Mouse (Mus musculus): ENCODE data around the gene Gm11627. TPM values are rescaled to one million over a fixed set of nuclear protein-coding genes. Genes with fewer than 3 reads are reported as not detected.

The Gm11627 gene
- not detected in 2 replicates for total RNA-seq (2014; rRNA removed)
- not detected in 2 replicates for polyA plus RNA-seq (2012; rRNA removed)

- TF ChIP-seq POLR2A (IDR thresholded peaks at IDR 0.05; ENCODE audit: extremely low read depth, insufficient read depth, low read length) (no peak), CTCF (IDR thresholded peaks at IDR 0.05; ENCODE audit: low read depth, low read length) (no peak)
- 29% methylated on average over 23 of the region's 23 CpGs for WGBS
- no peaks in the 10 kb centered on the region for H3K27me3 ChIP-seq (ENCODE audit: control insufficient read depth, insufficient read depth, low read length)
- no peaks in the 10 kb centered on the region for H3K36me3 ChIP-seq (ENCODE audit: control insufficient read depth, insufficient read depth, low read length)
- H3K9ac ChIP-seq (ENCODE audit: low read depth, low read length) = peak within 1 kb of the TSS; percentile 52
- peaks cover 1% of the 10 kb centered on the region; the same call in 1 of the 2 replicates for H3K4me1 ChIP-seq (ENCODE audit: control insufficient read depth, insufficient read depth, low read length)
- no peaks in the 10 kb centered on the region for H3K79me2 ChIP-seq (ENCODE audit: control insufficient read depth, insufficient read depth, low read length)
- H3K27ac ChIP-seq (replicated peaks; ENCODE audit: insufficient read depth, low read depth, low read length) = no peak within 1 kb of the TSS
- peak within 1 kb of the TSS; percentile 33; the same call in 1 of the 2 replicates for H3K4me3 ChIP-seq (ENCODE audit: insufficient read depth, low read depth, low read length)
- DNase-seq (ENCODE audit: extremely low read depth, low read depth, low spot score) = no peak
Measured at GRCm38 (mm10) chr11:102579165-102580033, at the start of gene Gm11627. Gm11627 (minus strand) TSS chr11:102579461.

DNA sequence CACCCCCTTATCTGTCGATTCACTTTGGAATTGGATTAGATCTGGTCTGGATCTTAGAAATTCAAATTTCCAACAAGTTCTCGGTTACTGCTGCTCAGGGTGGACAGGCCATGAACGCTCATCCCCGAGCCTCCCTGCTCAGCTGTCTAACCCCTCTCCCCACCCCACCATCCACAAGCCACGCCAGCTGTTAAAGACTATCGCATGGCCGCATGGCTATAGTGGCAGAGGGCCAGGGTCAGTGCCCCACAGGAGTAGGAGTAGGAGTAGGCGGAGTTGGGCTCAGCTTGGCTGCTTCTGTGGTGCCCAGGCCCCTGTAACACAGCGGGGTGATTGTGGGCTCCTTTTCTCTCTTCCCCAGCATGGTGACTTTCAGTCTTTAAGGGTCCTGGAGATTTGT is 49.3 kb upstream of the Gm11627 start:
- Histone ChIP-seq H3K36me3 (ENCODE audit: control insufficient read depth, insufficient read depth, low read length) (no peaks in the 10 kb centered on the region), H3K79me2 (ENCODE audit: control insufficient read depth, insufficient read depth, low read length) (no peaks in the 10 kb centered on the region), H3K27me3 (ENCODE audit: control insufficient read depth, insufficient read depth, low read length) (no peaks in the 10 kb centered on the region), H3K9ac (ENCODE audit: low read depth, low read length) (no peak overlapping the region), H3K4me1 (ENCODE audit: control insufficient read depth, insufficient read depth, low read length) (no peaks in the 10 kb centered on the region), H3K4me3 (ENCODE audit: insufficient read depth, low read depth, low read length) (no peak overlapping the region), H3K27ac (replicated peaks; ENCODE audit: insufficient read depth, low read depth, low read length) (no peak overlapping the region)
- DNase-seq (ENCODE audit: extremely low read depth, low read depth, low spot score) = no peak
- TF ChIP-seq POLR2A (IDR thresholded peaks at IDR 0.05; ENCODE audit: extremely low read depth, insufficient read depth, low read length) (no peak), CTCF (IDR thresholded peaks at IDR 0.05; ENCODE audit: low read depth, low read length) (no peak)
- WGBS = 82% methylated on average over 9 of the region's 9 CpGs

- Histone ChIP-seq H3K4me1 (ENCODE audit: control insufficient read depth, insufficient read depth, low read length) (no peaks in the 10 kb centered on the region), H3K36me3 (ENCODE audit: control insufficient read depth, insufficient read depth, low read length) (no peaks in the 10 kb centered on the region), H3K27me3 (ENCODE audit: control insufficient read depth, insufficient read depth, low read length) (no peaks in the 10 kb centered on the region), H3K9ac (ENCODE audit: low read depth, low read length) (no peak overlapping the region), H3K27ac (replicated peaks; ENCODE audit: insufficient read depth, low read depth, low read length) (no peak overlapping the region), H3K79me2 (ENCODE audit: control insufficient read depth, insufficient read depth, low read length) (no peaks in the 10 kb centered on the region), H3K4me3 (ENCODE audit: insufficient read depth, low read depth, low read length) (no peak overlapping the region)
- 87% methylated on average over 9 of the region's 9 CpGs for WGBS
- TF ChIP-seq CTCF (IDR thresholded peaks at IDR 0.05; ENCODE audit: low read depth, low read length) (no peak), POLR2A (IDR thresholded peaks at IDR 0.05; ENCODE audit: extremely low read depth, insufficient read depth, low read length) (no peak)
- DNase-seq (ENCODE audit: extremely low read depth, low read depth, low spot score) = no peak
Measured at GRCm38 (mm10) chr11:102627171-102627931, 48.1 kb upstream of the Gm11627 start.

- no peak overlapping the region for H3K9ac ChIP-seq (ENCODE audit: low read depth, low read length)
Measured at GRCm38 (mm10) chr11:102624888-102625407, 45.7 kb upstream of the Gm11627 start.

GRCm38 (mm10) chr11:102623876-102624789 is 44.9 kb upstream of the Gm11627 start:
- no peak overlapping the region for H3K9ac ChIP-seq (ENCODE audit: low read depth, low read length)
- no peaks in the 10 kb centered on the region for H3K36me3 ChIP-seq (ENCODE audit: control insufficient read depth, insufficient read depth, low read length)
- H3K27ac ChIP-seq (replicated peaks; ENCODE audit: insufficient read depth, low read depth, low read length) = no peak overlapping the region
- no peaks in the 10 kb centered on the region for H3K27me3 ChIP-seq (ENCODE audit: control insufficient read depth, insufficient read depth, low read length)
- no peak overlapping the region for H3K4me3 ChIP-seq (ENCODE audit: insufficient read depth, low read depth, low read length)
- no peaks in the 10 kb centered on the region for H3K4me1 ChIP-seq (ENCODE audit: control insufficient read depth, insufficient read depth, low read length)
- H3K79me2 ChIP-seq (ENCODE audit: control insufficient read depth, insufficient read depth, low read length) = no peaks in the 10 kb centered on the region
- WGBS = 36% methylated on average over 17 of the region's 17 CpGs
- DNase-seq (ENCODE audit: extremely low read depth, low read depth, low spot score) = no peak
- TF ChIP-seq CTCF (IDR thresholded peaks at IDR 0.05; ENCODE audit: low read depth, low read length) (no peak), POLR2A (IDR thresholded peaks at IDR 0.05; ENCODE audit: extremely low read depth, insufficient read depth, low read length) (no peak)

More at GRCm38 (mm10) chr11:102624888-102625407, 45.7 kb upstream of the Gm11627 start:
- H3K79me2 ChIP-seq (ENCODE audit: control insufficient read depth, insufficient read depth, low read length) = no peaks in the 10 kb centered on the region
- no peak for DNase-seq (ENCODE audit: extremely low read depth, low read depth, low spot score)
- no peak overlapping the region for H3K4me3 ChIP-seq (ENCODE audit: insufficient read depth, low read depth, low read length)
- H3K4me1 ChIP-seq (ENCODE audit: control insufficient read depth, insufficient read depth, low read length) = no peaks in the 10 kb centered on the region
- no peaks in the 10 kb centered on the region for H3K27me3 ChIP-seq (ENCODE audit: control insufficient read depth, insufficient read depth, low read length)
- no peaks in the 10 kb centered on the region for H3K36me3 ChIP-seq (ENCODE audit: control insufficient read depth, insufficient read depth, low read length)
- 78% methylated on average over 14 of the region's 14 CpGs for WGBS
- TF ChIP-seq CTCF (IDR thresholded peaks at IDR 0.05; ENCODE audit: low read depth, low read length) (no peak), POLR2A (IDR thresholded peaks at IDR 0.05; ENCODE audit: extremely low read depth, insufficient read depth, low read length) (no peak)
- no peak overlapping the region for H3K27ac ChIP-seq (replicated peaks; ENCODE audit: insufficient read depth, low read depth, low read length)

Measured in liver, adult 2 months (tissue).